Mouse (Mus musculus) layer of hippocampus, postnatal 14 days (tissue): ENCODE data around the gene Preb. TPM values are rescaled to one million over a fixed set of nuclear protein-coding genes. Genes with fewer than 3 reads are reported as not detected.

Experiments
- DNase-seq, 2 experiments: peaks; one replicate each; pipeline ENCODE4 v3.0.0; 2021 to 2022; ENCODE audit warnings: low spot score in 2 of 2, mixed read lengths in 1 of 2
- total RNA-seq, 2 experiments: library from RNA; stranded (reverse); gene quantifications; 2 replicates each; pipeline ENCODE4 v1.2.3; 2021

The Preb gene
- total RNA-seq, 2 experiments from 2014 or later: 129 to 131 TPM

GRCm38 (mm10) chr5:30901860-30902259 lies 58.3 kb downstream of the Preb start:
- DNase-seq: no peak

Other genes with a start within 250 kb of the Preb start
- gene Dpysl5, start 248.8 kb downstream of the Preb start, total RNA-seq: 100 to 1,000 TPM; 114 to 115 TPM
- 100 to 1,000 TPM; 205 to 211 TPM for gene Mapre3, start 145.7 kb downstream of the Preb start, total RNA-seq
- gene Tmem214, start 92.3 kb downstream of the Preb start, total RNA-seq: 10 to 100 TPM; 62.4 to 69.4 TPM
- gene Agbl5, start 71.7 kb downstream of the Preb start, total RNA-seq: 10 to 100 TPM; 12.7 to 14.7 TPM
- gene Ost4, start 52.6 kb downstream of the Preb start, total RNA-seq: 100 to 1,000 TPM; 100 to 108 TPM
- gene Emilin1, start 47.0 kb downstream of the Preb start, total RNA-seq: 1 to 10 TPM; 3.9 to 4.5 TPM
- gene Khk, start 38.9 kb downstream of the Preb start, total RNA-seq: 10 to 100 TPM; 11.5 to 12.9 TPM
- 10 to 100 TPM; 24.6 to 26.9 TPM for gene Cgref1, start 14.8 kb downstream of the Preb start, total RNA-seq
- under 1 TPM in 1 of 2 experiments, not detected in 1; 0.17 TPM for gene Tcf23, start 8.3 kb upstream of the Preb start, total RNA-seq
- gene Atraid, start 88.0 kb upstream of the Preb start, total RNA-seq: 10 to 100 TPM; 73.9 to 86.6 TPM
- 10 to 100 TPM; 12.4 to 13.3 TPM for gene Slc5a6, start 88.6 kb upstream of the Preb start, total RNA-seq
- 10 to 100 TPM; 15.6 to 17.5 TPM for gene Cad, start 94.4 kb upstream of the Preb start, total RNA-seq
- not detected for gene Dnajc5g, start 145.9 kb upstream of the Preb start, total RNA-seq
- gene Slc30a3, start 147.9 kb upstream of the Preb start, total RNA-seq: 10 to 100 TPM; 56.9 to 61.1 TPM
- not detected for gene Trim54, start 156.4 kb upstream of the Preb start, total RNA-seq
- gene Ucn, start 178.5 kb upstream of the Preb start, total RNA-seq: not detected
- gene Mpv17, start 193.9 kb upstream of the Preb start, total RNA-seq: 10 to 100 TPM; 41.3 to 46.9 TPM
- gene Gm29609, start 219.6 kb upstream of the Preb start, total RNA-seq: 1 to 10 TPM; 1.2 to 4.2 TPM
- gene Gtf3c2, start 219.8 kb upstream of the Preb start, total RNA-seq: 10 to 100 TPM; 61.2 to 64.7 TPM
- 10 to 100 TPM; 79.5 to 80.3 TPM for gene Snx17, start 232.9 kb upstream of the Preb start, total RNA-seq
- 10 to 100 TPM; 48.1 to 55.2 TPM for gene Eif2b4, start 233.1 kb upstream of the Preb start, total RNA-seq
- gene Zfp513, start 241.9 kb upstream of the Preb start, total RNA-seq: 10 to 100 TPM; 25.5 to 31.3 TPM